Mouse (Mus musculus): ENCODE measurements around the gene Evx2. TPM values are rescaled to one million over a fixed set of nuclear protein-coding genes. Genes with fewer than 3 reads are reported as not detected.

Evx2 gene
- polyA plus RNA-seq, 1 experiment from 2014 or later, result not detected

- ATAC-seq (ENCODE audit: low FRiP score, low TSS enrichment), result peak; percentile 87
- Histone ChIP-seq H3K27me3 (ENCODE audit: insufficient read depth, low read length) (peaks cover 78% of the 10 kb centered on the region), H3K9me3 (ENCODE audit: low read length) (no peaks in the 10 kb centered on the region; the same call in 1 of the 2 replicates), H3K27ac (ENCODE audit: low read length) (no peak overlapping the region), H3K4me1 (ENCODE audit: insufficient read depth, low read length) (no peaks in the 10 kb centered on the region), H3K4me2 (replicated peaks; ENCODE audit: low read depth, low read length) (no peak overlapping the region), H3K4me3 (ENCODE audit: low read length) (no peak overlapping the region), H3K36me3 (ENCODE audit: insufficient read depth, low read length) (no peaks in the 10 kb centered on the region), H3K9ac (replicated peaks; ENCODE audit: low read length) (no peak overlapping the region)
- 14% methylated on average over 7 of the region's 7 CpGs for WGBS
Observed at GRCm38 (mm10) chr2:74647082-74647864, 12.1 kb downstream of the Evx2 start.

GRCm38 (mm10) chr2:74645631-74646030 is 13.7 kb downstream of the Evx2 start:
- Histone ChIP-seq H3K4me2 (replicated peaks; ENCODE audit: low read depth, low read length) (no peak overlapping the region), H3K27ac (ENCODE audit: low read length) (no peak overlapping the region), H3K36me3 (ENCODE audit: insufficient read depth, low read length) (no peaks in the 10 kb centered on the region), H3K4me3 (ENCODE audit: low read length) (no peak overlapping the region), H3K9ac (replicated peaks; ENCODE audit: low read length) (no peak overlapping the region), H3K27me3 (ENCODE audit: insufficient read depth, low read length) (peaks cover 63% of the 10 kb centered on the region), H3K4me1 (ENCODE audit: insufficient read depth, low read length) (no peaks in the 10 kb centered on the region), H3K9me3 (ENCODE audit: low read length) (no peaks in the 10 kb centered on the region; the same call in 1 of the 2 replicates)
- no peak for ATAC-seq (ENCODE audit: low FRiP score, low TSS enrichment)
- WGBS, result 82% methylated on average over 3 of the region's 3 CpGs

GRCm38 (mm10) chr2:74642431-74642830 is 16.9 kb downstream of the Evx2 start:
- no peak overlapping the region for H3K9ac ChIP-seq (replicated peaks; ENCODE audit: low read length)
- no peaks in the 10 kb centered on the region; the same call in 1 of the 2 replicates for H3K9me3 ChIP-seq (ENCODE audit: low read length)
- H3K4me3 ChIP-seq (ENCODE audit: low read length), result no peak overlapping the region
- WGBS, result 34% methylated on average over 5 of the region's 5 CpGs
- peaks cover 31% of the 10 kb centered on the region for H3K27me3 ChIP-seq (ENCODE audit: insufficient read depth, low read length)
- no peaks in the 10 kb centered on the region for H3K4me1 ChIP-seq (ENCODE audit: insufficient read depth, low read length)
- H3K27ac ChIP-seq (ENCODE audit: low read length), result no peak overlapping the region
- no peak for ATAC-seq (ENCODE audit: low FRiP score, low TSS enrichment)
- no peaks in the 10 kb centered on the region for H3K36me3 ChIP-seq (ENCODE audit: insufficient read depth, low read length)
- no peak overlapping the region for H3K4me2 ChIP-seq (replicated peaks; ENCODE audit: low read depth, low read length)

GRCm38 (mm10) chr2:74635412-74635811 is 23.9 kb downstream of the Evx2 start:
- Histone ChIP-seq H3K9ac (replicated peaks; ENCODE audit: low read length) (no peak overlapping the region), H3K27ac (ENCODE audit: low read length) (no peak overlapping the region), H3K4me3 (ENCODE audit: low read length) (no peak overlapping the region), H3K4me2 (replicated peaks; ENCODE audit: low read depth, low read length) (no peak overlapping the region), H3K4me1 (ENCODE audit: insufficient read depth, low read length) (no peaks in the 10 kb centered on the region), H3K9me3 (ENCODE audit: low read length) (no peaks in the 10 kb centered on the region), H3K27me3 (ENCODE audit: insufficient read depth, low read length) (no peaks in the 10 kb centered on the region), H3K36me3 (ENCODE audit: insufficient read depth, low read length) (no peaks in the 10 kb centered on the region)
- no peak for ATAC-seq (ENCODE audit: low FRiP score, low TSS enrichment)
- WGBS, result 73% methylated on average over 4 of the region's 4 CpGs

GRCm38 (mm10) chr2:74620368-74620767 is 39.0 kb downstream of the Evx2 start:
- H3K4me1 ChIP-seq (ENCODE audit: insufficient read depth, low read length), result no peaks in the 10 kb centered on the region
- no peak overlapping the region for H3K27ac ChIP-seq (ENCODE audit: low read length)
- no peak overlapping the region for H3K4me2 ChIP-seq (replicated peaks; ENCODE audit: low read depth, low read length)
- H3K27me3 ChIP-seq (ENCODE audit: insufficient read depth, low read length), result no peaks in the 10 kb centered on the region
- H3K9me3 ChIP-seq (ENCODE audit: low read length), result no peaks in the 10 kb centered on the region
- no peak overlapping the region for H3K4me3 ChIP-seq (ENCODE audit: low read length)
- no peak overlapping the region for H3K9ac ChIP-seq (replicated peaks; ENCODE audit: low read length)
- no peak for ATAC-seq (ENCODE audit: low FRiP score, low TSS enrichment)
- 82% methylated on average over 10 of the region's 10 CpGs for WGBS
- no peaks in the 10 kb centered on the region for H3K36me3 ChIP-seq (ENCODE audit: insufficient read depth, low read length)

- ATAC-seq (ENCODE audit: low FRiP score, low TSS enrichment), result no peak
- Histone ChIP-seq H3K4me1 (ENCODE audit: insufficient read depth, low read length) (no peaks in the 10 kb centered on the region), H3K4me2 (replicated peaks; ENCODE audit: low read depth, low read length) (no peak overlapping the region), H3K4me3 (ENCODE audit: low read length) (no peak overlapping the region), H3K9me3 (ENCODE audit: low read length) (no peaks in the 10 kb centered on the region), H3K27me3 (ENCODE audit: insufficient read depth, low read length) (no peaks in the 10 kb centered on the region), H3K27ac (ENCODE audit: low read length) (no peak overlapping the region), H3K36me3 (ENCODE audit: insufficient read depth, low read length) (no peaks in the 10 kb centered on the region), H3K9ac (replicated peaks; ENCODE audit: low read length) (no peak overlapping the region)
- WGBS, result 84% methylated on average over 3 of the region's 3 CpGs
Observed at GRCm38 (mm10) chr2:74619676-74620246, 39.6 kb downstream of the Evx2 start.

GRCm38 (mm10) chr2:74617706-74618105 is 41.7 kb downstream of the Evx2 start:
- WGBS, result 75% methylated on average over 9 of the region's 9 CpGs
- Histone ChIP-seq H3K36me3 (ENCODE audit: insufficient read depth, low read length) (no peaks in the 10 kb centered on the region), H3K9me3 (ENCODE audit: low read length) (no peaks in the 10 kb centered on the region; the same call in 1 of the 2 replicates), H3K4me2 (replicated peaks; ENCODE audit: low read depth, low read length) (no peak overlapping the region), H3K27ac (ENCODE audit: low read length) (no peak overlapping the region), H3K4me3 (ENCODE audit: low read length) (no peak overlapping the region), H3K9ac (replicated peaks; ENCODE audit: low read length) (no peak overlapping the region), H3K27me3 (ENCODE audit: insufficient read depth, low read length) (no peaks in the 10 kb centered on the region), H3K4me1 (ENCODE audit: insufficient read depth, low read length) (no peaks in the 10 kb centered on the region)
- ATAC-seq (ENCODE audit: low FRiP score, low TSS enrichment), result no peak

- no peak overlapping the region for H3K4me3 ChIP-seq (ENCODE audit: low read length)
- no peak overlapping the region for H3K4me2 ChIP-seq (replicated peaks; ENCODE audit: low read depth, low read length)
- H3K27ac ChIP-seq (ENCODE audit: low read length), result no peak overlapping the region
- H3K9ac ChIP-seq (replicated peaks; ENCODE audit: low read length), result no peak overlapping the region
- no peak for ATAC-seq (ENCODE audit: low FRiP score, low TSS enrichment)
- H3K4me1 ChIP-seq (ENCODE audit: insufficient read depth, low read length), result no peaks in the 10 kb centered on the region
- no peaks in the 10 kb centered on the region; the same call in 1 of the 2 replicates for H3K9me3 ChIP-seq (ENCODE audit: low read length)
- no peaks in the 10 kb centered on the region for H3K36me3 ChIP-seq (ENCODE audit: insufficient read depth, low read length)
- 83% methylated on average over 4 of the region's 4 CpGs for WGBS
- H3K27me3 ChIP-seq (ENCODE audit: insufficient read depth, low read length), result no peaks in the 10 kb centered on the region
Observed at GRCm38 (mm10) chr2:74611406-74611805, 48.0 kb downstream of the Evx2 start.

- Histone ChIP-seq H3K27ac (ENCODE audit: low read length) (no peak overlapping the region), H3K9me3 (ENCODE audit: low read length) (no peaks in the 10 kb centered on the region; the same call in 1 of the 2 replicates), H3K4me2 (replicated peaks; ENCODE audit: low read depth, low read length) (no peak overlapping the region), H3K4me1 (ENCODE audit: insufficient read depth, low read length) (no peaks in the 10 kb centered on the region), H3K9ac (replicated peaks; ENCODE audit: low read length) (no peak overlapping the region), H3K36me3 (ENCODE audit: insufficient read depth, low read length) (no peaks in the 10 kb centered on the region), H3K27me3 (ENCODE audit: insufficient read depth, low read length) (no peaks in the 10 kb centered on the region), H3K4me3 (ENCODE audit: low read length) (no peak overlapping the region)
- no peak for ATAC-seq (ENCODE audit: low FRiP score, low TSS enrichment)
Observed at GRCm38 (mm10) chr2:74609350-74609749, 50.0 kb downstream of the Evx2 start.

GRCm38 (mm10) chr2:74606087-74606760 is 53.1 kb downstream of the Evx2 start:
- WGBS, result 85% methylated on average over 5 of the region's 5 CpGs

More at GRCm38 (mm10) chr2:74606087-74606760, 53.1 kb downstream of the Evx2 start:
- Histone ChIP-seq H3K36me3 (ENCODE audit: insufficient read depth, low read length) (no peaks in the 10 kb centered on the region), H3K27ac (ENCODE audit: low read length) (no peak overlapping the region), H3K4me1 (ENCODE audit: insufficient read depth, low read length) (no peaks in the 10 kb centered on the region), H3K4me2 (replicated peaks; ENCODE audit: low read depth, low read length) (no peak overlapping the region), H3K9ac (replicated peaks; ENCODE audit: low read length) (no peak overlapping the region), H3K9me3 (ENCODE audit: low read length) (no peaks in the 10 kb centered on the region), H3K27me3 (ENCODE audit: insufficient read depth, low read length) (no peaks in the 10 kb centered on the region), H3K4me3 (ENCODE audit: low read length) (no peak overlapping the region)
- no peak for ATAC-seq (ENCODE audit: low FRiP score, low TSS enrichment)
